Mouse (Mus musculus) adipose tissue, adult 10 weeks (tissue): ENCODE measurements around the gene Iqgap1. TPM values are rescaled to one million over a fixed set of nuclear protein-coding genes. Genes with fewer than 3 reads are reported as not detected.

Experiments used
- polyA plus RNA-seq: library from polyadenylated mRNA; stranded (reverse); fragments of 350-450 nt; fragmentation: Illumina TruSeq; extraction: RNeasy Lipid Tissue Mini Kit (QIAGEN cat#74804); gene quantifications from one replicate; pipeline ENCODE4 v1.2.3, GENCODE M21; 2014; ENCODE audit warnings: low read depth, low replicate concordance

Gene Iqgap1
- polyA plus RNA-seq: 43.2 TPM

GRCm38 (mm10) chr7:80825843-80826403 is at the start of gene Iqgap1:
Iqgap1 (minus strand) TSS chr7:80825974.

GRCm38 (mm10) chr7:80860729-80861274 is 35.0 kb upstream of the Iqgap1 start, which contains the start of gene Zscan2:
Zscan2 (plus strand) TSS chr7:80860920.

GRCm38 (mm10) chr7:80688556-80689220 is 137.1 kb downstream of the Iqgap1 start, which contains the start of gene Crtc3:
Crtc3 (minus strand) TSS chr7:80688877.

Other genes starting within 250 kb of the Iqgap1 start
- 10.4 TPM for gene Crtc3, start 137.1 kb downstream of the Iqgap1 start, polyA plus RNA-seq
- gene Zscan2, start 34.9 kb upstream of the Iqgap1 start, polyA plus RNA-seq: 5.9 TPM
- 15.5 TPM for gene Wdr73, start 75.3 kb upstream of the Iqgap1 start, polyA plus RNA-seq
- 16.1 TPM for gene Nmb, start 79.1 kb upstream of the Iqgap1 start, polyA plus RNA-seq
- 80.7 TPM for gene Sec11a, start 121.8 kb upstream of the Iqgap1 start, polyA plus RNA-seq
- gene Zfp592, start 167.7 kb upstream of the Iqgap1 start, polyA plus RNA-seq: 17.6 TPM
- gene Alpk3, start 231.6 kb upstream of the Iqgap1 start, polyA plus RNA-seq: 0.27 TPM